Mouse (Mus musculus): Measurements from ENCODE around the gene Actr2. TPM values are rescaled to one million over a fixed set of nuclear protein-coding genes. Genes with fewer than 3 reads are reported as not detected.

The Actr2 gene
- polyA plus RNA-seq, 1 experiment from 2014 or later = 58.1 TPM

DNA sequence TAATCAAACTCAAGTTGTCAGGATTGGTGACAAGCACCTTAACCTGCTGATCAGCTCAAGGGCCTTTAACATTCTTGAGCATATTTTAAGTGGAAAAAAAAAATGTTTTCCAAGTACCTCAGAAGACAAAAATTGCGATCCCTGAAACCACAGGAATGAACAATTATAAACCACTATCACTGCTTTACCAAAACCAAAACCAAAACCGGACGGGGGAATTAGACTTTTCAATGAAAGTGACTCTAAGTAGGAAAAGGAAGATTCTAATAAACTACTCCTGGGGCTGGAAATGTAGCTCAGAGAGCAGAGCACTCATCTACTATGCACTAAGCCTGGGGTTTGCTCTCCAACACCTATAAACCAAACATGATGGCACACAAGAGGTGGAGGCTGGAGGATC, 5.8 kb downstream of the Actr2 start:
- H3K9me3 ChIP-seq (ENCODE audit: control insufficient read depth, low read length) = no peaks in the 10 kb centered on the region
- no peak for ATAC-seq (ENCODE audit: insufficient number of reproducible peaks, low FRiP score, low TSS enrichment, low read depth)
- H3K4me1 ChIP-seq (ENCODE audit: control insufficient read depth, insufficient read depth, low read length) = peaks cover 3% of the 10 kb centered on the region; the same call in 1 of the 2 replicates
- H3K36me3 ChIP-seq (ENCODE audit: control insufficient read depth, insufficient read depth, low read length) = 0 out of 2 replicates have a peak, but pooled peaks cover 2% of the 10 kb centered on the region
- no peaks in the 10 kb centered on the region for H3K27me3 ChIP-seq (ENCODE audit: control insufficient read depth, insufficient read depth, low read length)
- no peak overlapping the region for H3K4me3 ChIP-seq (ENCODE audit: low read depth, low read length)
- H3K4me2 ChIP-seq (ENCODE audit: low read depth, severe bottlenecking) = no peak overlapping the region
- no peak overlapping the region for H3K27ac ChIP-seq (replicated peaks; ENCODE audit: low read depth, low read length)
- WGBS = 93% methylated on average over 3 of the region's 3 CpGs
- no peak for DNase-seq (ENCODE audit: low spot score)
- no peak overlapping the region for H3K9ac ChIP-seq (ENCODE audit: low read length)

GRCm38 (mm10) chr11:20103949-20104348, 8.8 kb downstream of the Actr2 start:
- WGBS = 100% methylated on average over 2 of the region's 2 CpGs
- H3K36me3 ChIP-seq (ENCODE audit: control insufficient read depth, insufficient read depth, low read length) = no peaks in the 10 kb centered on the region
- H3K4me2 ChIP-seq (ENCODE audit: low read depth, severe bottlenecking) = no peak overlapping the region
- no peak overlapping the region for H3K27ac ChIP-seq (replicated peaks; ENCODE audit: low read depth, low read length)
- H3K9ac ChIP-seq (ENCODE audit: low read length) = no peak overlapping the region
- no peaks in the 10 kb centered on the region for H3K4me1 ChIP-seq (ENCODE audit: control insufficient read depth, insufficient read depth, low read length)
- DNase-seq (ENCODE audit: low spot score) = no peak
- H3K9me3 ChIP-seq (ENCODE audit: control insufficient read depth, low read length) = no peaks in the 10 kb centered on the region
- no peak for ATAC-seq (ENCODE audit: insufficient number of reproducible peaks, low FRiP score, low TSS enrichment, low read depth)
- H3K4me3 ChIP-seq (ENCODE audit: low read depth, low read length) = no peak overlapping the region
- no peaks in the 10 kb centered on the region for H3K27me3 ChIP-seq (ENCODE audit: control insufficient read depth, insufficient read depth, low read length)

DNA sequence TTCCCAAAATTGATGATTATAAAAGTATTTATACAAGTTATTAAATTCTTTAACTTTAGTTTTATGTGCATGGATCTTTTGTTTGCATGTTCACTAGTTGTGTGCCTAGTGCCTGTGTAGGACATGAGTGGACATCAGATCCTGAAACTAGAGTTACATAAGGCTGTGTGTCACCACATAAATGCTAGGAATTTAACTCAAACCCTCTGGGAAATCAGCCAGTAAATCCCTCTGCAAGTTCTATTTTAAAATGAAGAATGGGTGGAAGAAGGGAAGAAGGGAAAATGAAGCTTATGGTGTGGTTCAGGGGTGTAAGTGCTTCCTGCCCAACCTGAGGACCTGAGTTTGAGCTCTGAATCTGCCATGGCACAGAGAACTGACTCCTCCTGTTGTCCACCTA, 26.4 kb downstream of the Actr2 start:
- no peak overlapping the region for H3K9ac ChIP-seq (ENCODE audit: low read length)
- no peak overlapping the region for H3K4me3 ChIP-seq (ENCODE audit: low read depth, low read length)
- H3K9me3 ChIP-seq (ENCODE audit: control insufficient read depth, low read length) = no peaks in the 10 kb centered on the region
- no peaks in the 10 kb centered on the region for H3K4me1 ChIP-seq (ENCODE audit: control insufficient read depth, insufficient read depth, low read length)
- DNase-seq (ENCODE audit: low spot score) (no peak), ATAC-seq (ENCODE audit: insufficient number of reproducible peaks, low FRiP score, low TSS enrichment, low read depth) (no peak)
- H3K27ac ChIP-seq (replicated peaks; ENCODE audit: low read depth, low read length) = no peak overlapping the region
- H3K27me3 ChIP-seq (ENCODE audit: control insufficient read depth, insufficient read depth, low read length) = no peaks in the 10 kb centered on the region
- H3K36me3 ChIP-seq (ENCODE audit: control insufficient read depth, insufficient read depth, low read length) = peaks cover 7% of the 10 kb centered on the region; the same call in 1 of the 2 replicates
- H3K4me2 ChIP-seq (ENCODE audit: low read depth, severe bottlenecking) = no peak overlapping the region

GRCm38 (mm10) chr11:20085635-20086034, 27.1 kb downstream of the Actr2 start:
- Histone ChIP-seq H3K4me1 (ENCODE audit: control insufficient read depth, insufficient read depth, low read length) (no peaks in the 10 kb centered on the region), H3K9me3 (ENCODE audit: control insufficient read depth, low read length) (no peaks in the 10 kb centered on the region), H3K4me3 (ENCODE audit: low read depth, low read length) (no peak overlapping the region), H3K9ac (ENCODE audit: low read length) (no peak overlapping the region), H3K36me3 (ENCODE audit: control insufficient read depth, insufficient read depth, low read length) (peaks cover 10% of the 10 kb centered on the region; the same call in 1 of the 2 replicates), H3K27me3 (ENCODE audit: control insufficient read depth, insufficient read depth, low read length) (no peaks in the 10 kb centered on the region), H3K27ac (replicated peaks; ENCODE audit: low read depth, low read length) (no peak overlapping the region), H3K4me2 (ENCODE audit: low read depth, severe bottlenecking) (no peak overlapping the region)
- WGBS = 89% methylated on average over 2 of the region's 2 CpGs
- ATAC-seq (ENCODE audit: insufficient number of reproducible peaks, low FRiP score, low TSS enrichment, low read depth) (no peak), DNase-seq (ENCODE audit: low spot score) (no peak)

DNA sequence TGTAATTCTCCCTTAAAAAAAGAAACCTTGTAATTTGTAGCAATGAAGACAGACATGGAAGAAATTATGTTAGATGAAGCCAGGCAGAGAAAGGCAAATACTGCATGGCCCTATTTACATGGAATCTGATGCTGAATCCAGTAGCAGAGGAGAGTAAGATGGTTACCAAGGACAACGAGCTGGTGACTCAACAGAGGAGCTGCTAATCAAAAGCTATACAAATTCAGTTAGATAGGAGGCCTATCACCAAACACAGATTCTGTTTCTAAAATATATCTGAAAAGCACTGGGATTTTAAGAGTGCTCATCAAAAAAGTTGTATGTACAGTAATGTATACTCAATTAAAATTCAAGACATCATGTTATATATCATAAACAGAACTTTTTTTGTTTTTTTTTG, 37.3 kb downstream of the Actr2 start:
- Histone ChIP-seq H3K4me3 (ENCODE audit: low read depth, low read length) (no peak overlapping the region), H3K9me3 (ENCODE audit: control insufficient read depth, low read length) (no peaks in the 10 kb centered on the region), H3K27ac (replicated peaks; ENCODE audit: low read depth, low read length) (no peak overlapping the region), H3K4me2 (ENCODE audit: low read depth, severe bottlenecking) (no peak overlapping the region), H3K4me1 (ENCODE audit: control insufficient read depth, insufficient read depth, low read length) (no peaks in the 10 kb centered on the region), H3K36me3 (ENCODE audit: control insufficient read depth, insufficient read depth, low read length) (peaks cover 5% of the 10 kb centered on the region; the same call in 1 of the 2 replicates), H3K27me3 (ENCODE audit: control insufficient read depth, insufficient read depth, low read length) (no peaks in the 10 kb centered on the region), H3K9ac (ENCODE audit: low read length) (no peak overlapping the region)
- ATAC-seq (ENCODE audit: insufficient number of reproducible peaks, low FRiP score, low TSS enrichment, low read depth) = no peak
- DNase-seq (ENCODE audit: low spot score) = no peak
- WGBS = 74% methylated on average over 1 of the region's 1 CpGs

- H3K27me3 ChIP-seq (ENCODE audit: control insufficient read depth, insufficient read depth, low read length) = no peaks in the 10 kb centered on the region
- H3K4me2 ChIP-seq (ENCODE audit: low read depth, severe bottlenecking) = no peak overlapping the region
- DNase-seq (ENCODE audit: low spot score) (no peak), ATAC-seq (ENCODE audit: insufficient number of reproducible peaks, low FRiP score, low TSS enrichment, low read depth) (no peak)
- H3K9me3 ChIP-seq (ENCODE audit: control insufficient read depth, low read length) = no peaks in the 10 kb centered on the region
- WGBS = 97% methylated on average over 5 of the region's 5 CpGs
- peaks cover 4% of the 10 kb centered on the region; the same call in 1 of the 2 replicates for H3K36me3 ChIP-seq (ENCODE audit: control insufficient read depth, insufficient read depth, low read length)
- no peak overlapping the region for H3K9ac ChIP-seq (ENCODE audit: low read length)
- H3K4me1 ChIP-seq (ENCODE audit: control insufficient read depth, insufficient read depth, low read length) = no peaks in the 10 kb centered on the region
- H3K4me3 ChIP-seq (ENCODE audit: low read depth, low read length) = no peak overlapping the region
- H3K27ac ChIP-seq (replicated peaks; ENCODE audit: low read depth, low read length) = no peak overlapping the region
Observed at GRCm38 (mm10) chr11:20072826-20073225, 39.9 kb downstream of the Actr2 start.

DNA sequence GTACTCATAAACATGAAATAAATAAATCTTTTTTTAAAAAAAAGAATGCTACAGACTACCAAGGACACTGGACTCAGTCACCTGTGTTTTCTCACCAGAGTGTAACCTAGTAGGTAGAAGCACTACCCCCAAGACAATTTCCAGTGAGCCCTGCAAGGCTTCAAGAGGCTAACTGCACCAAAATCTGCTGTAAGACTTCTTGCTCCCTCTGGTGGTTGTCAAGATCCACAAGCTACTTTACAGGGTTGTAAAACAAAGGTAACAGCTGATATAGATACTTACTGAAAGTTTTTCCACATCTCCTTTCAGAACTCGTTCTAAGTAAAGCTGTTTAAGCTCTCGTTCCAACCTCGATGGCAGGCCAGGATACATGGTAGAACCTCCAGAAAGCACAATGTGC, 40.5 kb downstream of the Actr2 start:
- Histone ChIP-seq H3K9me3 (ENCODE audit: control insufficient read depth, low read length) (no peaks in the 10 kb centered on the region), H3K27me3 (ENCODE audit: control insufficient read depth, insufficient read depth, low read length) (no peaks in the 10 kb centered on the region), H3K9ac (ENCODE audit: low read length) (no peak overlapping the region), H3K4me3 (ENCODE audit: low read depth, low read length) (no peak overlapping the region), H3K4me2 (ENCODE audit: low read depth, severe bottlenecking) (no peak overlapping the region), H3K36me3 (ENCODE audit: control insufficient read depth, insufficient read depth, low read length) (peaks cover 4% of the 10 kb centered on the region; the same call in 1 of the 2 replicates), H3K4me1 (ENCODE audit: control insufficient read depth, insufficient read depth, low read length) (no peaks in the 10 kb centered on the region), H3K27ac (replicated peaks; ENCODE audit: low read depth, low read length) (no peak overlapping the region)
- DNase-seq (ENCODE audit: low spot score) (no peak), ATAC-seq (ENCODE audit: insufficient number of reproducible peaks, low FRiP score, low TSS enrichment, low read depth) (no peak)
- 91% methylated on average over 3 of the region's 3 CpGs for WGBS

- H3K9ac ChIP-seq (ENCODE audit: low read length) = no peak overlapping the region
- H3K27me3 ChIP-seq (ENCODE audit: control insufficient read depth, insufficient read depth, low read length) = no peaks in the 10 kb centered on the region
- H3K9me3 ChIP-seq (ENCODE audit: control insufficient read depth, low read length) = no peaks in the 10 kb centered on the region
- DNase-seq (ENCODE audit: low spot score) (no peak), ATAC-seq (ENCODE audit: insufficient number of reproducible peaks, low FRiP score, low TSS enrichment, low read depth) (no peak)
- no peak overlapping the region for H3K4me2 ChIP-seq (ENCODE audit: low read depth, severe bottlenecking)
- no peaks in the 10 kb centered on the region; the same call in 1 of the 2 replicates for H3K36me3 ChIP-seq (ENCODE audit: control insufficient read depth, insufficient read depth, low read length)
- H3K4me3 ChIP-seq (ENCODE audit: low read depth, low read length) = no peak overlapping the region
- WGBS = 95% methylated on average over 6 of the region's 6 CpGs
- no peak overlapping the region for H3K27ac ChIP-seq (replicated peaks; ENCODE audit: low read depth, low read length)
- H3K4me1 ChIP-seq (ENCODE audit: control insufficient read depth, insufficient read depth, low read length) = no peaks in the 10 kb centered on the region
Observed at GRCm38 (mm10) chr11:20068346-20069004, 44.2 kb downstream of the Actr2 start.

DNA sequence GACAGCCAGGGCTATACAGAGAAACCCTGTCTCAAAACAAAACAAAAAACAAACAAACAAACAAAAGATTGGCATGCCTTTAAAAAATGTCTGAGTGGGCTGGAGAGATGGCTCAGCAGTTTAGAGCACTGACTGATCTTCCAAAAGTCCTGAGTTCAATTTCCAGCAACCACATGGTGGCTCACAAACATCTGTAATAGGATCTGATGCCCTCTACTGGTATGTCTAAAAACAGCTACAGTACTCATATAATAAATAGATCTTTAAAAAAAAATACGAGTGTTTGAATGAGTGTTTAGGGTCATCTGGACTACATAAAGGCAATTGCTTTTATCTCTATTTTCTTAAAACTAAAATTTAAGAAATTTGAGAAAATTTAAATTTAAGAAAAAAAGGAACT, 45.2 kb downstream of the Actr2 start:
- no peak for ATAC-seq (ENCODE audit: insufficient number of reproducible peaks, low FRiP score, low TSS enrichment, low read depth)
- H3K36me3 ChIP-seq (ENCODE audit: control insufficient read depth, insufficient read depth, low read length) = no peaks in the 10 kb centered on the region; the same call in 1 of the 2 replicates
- WGBS = 82% methylated on average over 1 of the region's 1 CpGs

More for the DNA sequence above, 45.2 kb downstream of the Actr2 start:
- no peak overlapping the region for H3K4me3 ChIP-seq (ENCODE audit: low read depth, low read length)
- no peak overlapping the region for H3K9ac ChIP-seq (ENCODE audit: low read length)
- H3K4me1 ChIP-seq (ENCODE audit: control insufficient read depth, insufficient read depth, low read length) = no peaks in the 10 kb centered on the region
- H3K9me3 ChIP-seq (ENCODE audit: control insufficient read depth, low read length) = no peaks in the 10 kb centered on the region
- no peaks in the 10 kb centered on the region for H3K27me3 ChIP-seq (ENCODE audit: control insufficient read depth, insufficient read depth, low read length)
- no peak for DNase-seq (ENCODE audit: low spot score)
- H3K4me2 ChIP-seq (ENCODE audit: low read depth, severe bottlenecking) = no peak overlapping the region
- no peak overlapping the region for H3K27ac ChIP-seq (replicated peaks; ENCODE audit: low read depth, low read length)
